Mouse (Mus musculus): ENCODE measurements at regions not wholly inside any gene's neighbourhood (a gene's known extent, or its start where the extent isn't known, plus 50 kb on each side); places are given as distances from the start of the nearest gene placed in this dataset.

DNA sequence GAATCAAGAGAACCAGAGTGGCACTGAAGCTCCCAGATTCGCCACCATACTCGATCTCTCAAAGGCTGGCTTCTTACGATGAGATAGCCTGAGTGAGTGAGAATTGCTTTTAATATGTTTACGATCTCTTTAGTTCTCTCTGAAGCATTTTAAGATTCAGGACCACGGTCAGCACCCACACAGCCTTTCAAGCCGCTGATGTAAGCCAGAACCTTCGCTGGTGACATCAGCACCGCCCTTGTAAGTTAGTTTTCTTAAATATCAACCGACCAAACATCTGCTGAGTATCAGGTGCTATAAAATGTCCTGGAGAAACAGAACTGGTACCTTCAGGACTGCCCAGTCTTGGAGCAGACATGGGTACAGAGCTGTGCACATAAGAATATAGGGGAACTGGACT, 141.6 kb downstream of the Dmrta2 start:
- Histone ChIP-seq H3K27ac (ENCODE audit: insufficient read depth, low read depth, low read length) (no peak overlapping the region), H3K4me3 (ENCODE audit: insufficient read depth, low read depth, low read length) (no peak overlapping the region), H3K4me1 (ENCODE audit: control insufficient read depth, insufficient read depth, low read length) (no peaks in the 10 kb centered on the region)
- 61% methylated on average over 9 of the region's 9 CpGs for WGBS
- TF ChIP-seq CTCF (IDR thresholded peaks at IDR 0.05; ENCODE audit: insufficient read depth, low read depth, low read length) (no peak), POLR2A (IDR thresholded peaks at IDR 0.05; ENCODE audit: insufficient read depth, low read depth, low read length) (no peak)

DNA sequence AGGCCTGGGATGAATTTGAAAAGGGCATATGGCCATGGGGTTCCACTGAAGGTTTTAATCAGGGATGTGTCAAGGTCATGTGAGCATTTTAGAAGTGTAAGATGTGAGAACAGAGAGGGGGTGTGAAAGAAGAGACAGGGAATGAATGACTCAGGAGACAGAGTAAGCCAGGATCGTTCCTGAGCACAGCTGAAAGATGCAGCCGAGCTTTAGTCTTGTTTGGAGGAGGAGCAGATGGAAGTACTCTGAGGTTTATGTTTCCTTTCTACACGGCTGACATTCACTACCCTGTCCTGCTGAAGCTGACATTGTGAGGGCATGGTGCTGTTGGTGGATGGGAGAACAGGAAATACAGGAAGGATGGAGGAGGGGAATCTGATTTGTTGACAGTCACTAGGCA, 142.0 kb downstream of the Dmrta2 start:
- 60% methylated on average over 3 of the region's 3 CpGs for WGBS
- no peaks in the 10 kb centered on the region for H3K4me1 ChIP-seq (ENCODE audit: control insufficient read depth, insufficient read depth, low read length)

DNA sequence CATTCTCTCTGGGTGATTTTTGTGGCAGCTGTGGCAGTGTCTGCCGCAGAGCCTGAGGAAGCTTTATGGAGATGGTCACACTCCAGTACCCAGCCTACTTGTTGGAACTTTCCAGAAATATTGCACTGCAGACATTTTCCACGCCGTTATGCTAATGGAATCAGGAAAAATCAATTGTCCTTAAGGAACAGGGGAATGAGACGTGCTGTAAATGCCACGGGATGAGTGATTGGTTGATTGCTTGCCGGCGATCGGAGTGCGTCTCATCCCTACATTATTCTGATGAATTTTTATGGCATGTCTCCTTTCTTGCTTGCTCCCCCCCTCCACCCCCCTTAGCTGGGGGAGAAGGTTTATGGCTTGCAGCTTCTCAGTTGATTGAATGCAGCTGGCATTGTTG, 142.9 kb downstream of the Dmrta2 start:
- no peaks in the 10 kb centered on the region for H3K4me1 ChIP-seq (ENCODE audit: control insufficient read depth, insufficient read depth, low read length)
- TF ChIP-seq POLR2A (IDR thresholded peaks at IDR 0.05; ENCODE audit: insufficient read depth, low read depth, low read length) (no peak), CTCF (IDR thresholded peaks at IDR 0.05; ENCODE audit: insufficient read depth, low read depth, low read length) (no peak)
- H3K4me3 ChIP-seq (ENCODE audit: insufficient read depth, low read depth, low read length) = no peak overlapping the region
- 75% methylated on average over 9 of the region's 9 CpGs for WGBS
- no peak overlapping the region for H3K27ac ChIP-seq (ENCODE audit: insufficient read depth, low read depth, low read length)

More for the DNA sequence above, 142.0 kb downstream of the Dmrta2 start:
- Histone ChIP-seq H3K27ac (ENCODE audit: insufficient read depth, low read depth, low read length) (no peak overlapping the region), H3K4me3 (ENCODE audit: insufficient read depth, low read depth, low read length) (no peak overlapping the region)
- no peak for TF ChIP-seq CTCF (IDR thresholded peaks at IDR 0.05; ENCODE audit: insufficient read depth, low read depth, low read length)
- no peak for TF ChIP-seq POLR2A (IDR thresholded peaks at IDR 0.05; ENCODE audit: insufficient read depth, low read depth, low read length)

DNA sequence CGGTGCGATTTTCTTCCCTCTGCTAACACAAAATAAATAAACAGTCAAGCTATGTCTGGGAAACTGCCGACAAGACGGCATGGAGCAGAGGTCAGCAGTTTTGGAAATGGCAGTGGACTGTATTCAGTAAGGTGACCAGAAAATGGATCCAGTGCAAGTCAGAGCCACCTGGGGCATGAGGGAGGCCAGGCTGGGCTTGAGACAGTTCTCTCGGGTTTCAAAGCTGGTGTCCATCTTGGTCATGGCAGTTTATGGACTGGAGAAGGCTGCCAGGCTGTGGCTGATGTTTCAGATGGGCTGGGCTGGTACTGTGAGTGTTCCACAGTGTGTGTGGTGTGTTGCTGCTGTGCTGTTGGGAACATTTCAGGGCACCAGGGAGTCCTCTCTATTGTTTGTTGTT, 143.6 kb downstream of the Dmrta2 start:
- no peak for TF ChIP-seq POLR2A (IDR thresholded peaks at IDR 0.05; ENCODE audit: insufficient read depth, low read depth, low read length)
- no peak for TF ChIP-seq CTCF (IDR thresholded peaks at IDR 0.05; ENCODE audit: insufficient read depth, low read depth, low read length)
- WGBS = 59% methylated on average over 5 of the region's 5 CpGs
- H3K27ac ChIP-seq (ENCODE audit: insufficient read depth, low read depth, low read length) = no peak overlapping the region

DNA sequence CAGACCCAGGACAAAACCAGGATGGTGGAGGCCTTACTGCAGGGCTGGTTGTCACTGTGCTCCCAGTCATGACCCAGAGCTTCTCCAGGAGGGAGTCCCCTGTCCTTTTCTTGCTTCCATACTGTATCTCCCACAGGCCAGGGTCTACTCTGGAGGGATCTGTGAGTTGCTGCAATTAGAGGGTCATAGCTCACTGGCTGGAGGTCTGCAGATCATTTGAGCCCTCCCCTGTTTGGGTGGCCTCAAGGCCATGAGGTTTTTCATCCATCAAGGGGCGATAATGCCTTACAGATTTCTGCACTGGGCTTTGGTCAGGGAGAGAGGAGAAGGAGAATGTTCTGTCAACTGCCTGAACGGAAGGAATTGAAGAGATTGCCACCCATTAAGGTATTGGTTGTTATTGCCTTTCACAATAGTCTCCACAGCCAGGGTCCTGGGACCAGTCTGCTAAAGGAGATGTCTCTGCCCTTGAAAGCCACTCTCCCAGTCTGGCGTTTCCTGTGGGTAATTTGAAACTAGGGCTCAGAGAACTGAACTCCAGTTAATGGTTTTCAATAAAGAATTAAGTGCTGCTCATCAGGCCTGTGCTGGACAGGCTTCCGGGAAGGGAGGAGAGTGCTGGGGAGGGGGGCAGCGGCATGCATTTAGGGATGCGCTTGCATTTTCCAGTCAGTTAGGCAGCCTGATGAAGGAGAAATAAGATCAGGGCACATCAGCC, 147.4 kb downstream of the Dmrta2 start:
- Histone ChIP-seq H3K4me3 (ENCODE audit: insufficient read depth, low read depth, low read length) (no peak overlapping the region), H3K4me1 (ENCODE audit: control insufficient read depth, insufficient read depth, low read length) (no peaks in the 10 kb centered on the region), H3K27ac (ENCODE audit: insufficient read depth, low read depth, low read length) (no peak overlapping the region)
- 67% methylated on average over 6 of the region's 6 CpGs for WGBS
- TF ChIP-seq CTCF (IDR thresholded peaks at IDR 0.05; ENCODE audit: insufficient read depth, low read depth, low read length) = no peak
- TF ChIP-seq POLR2A (IDR thresholded peaks at IDR 0.05; ENCODE audit: insufficient read depth, low read depth, low read length) = no peak

More for the DNA sequence above, 143.6 kb downstream of the Dmrta2 start:
- Histone ChIP-seq H3K4me3 (ENCODE audit: insufficient read depth, low read depth, low read length) (no peak overlapping the region), H3K4me1 (ENCODE audit: control insufficient read depth, insufficient read depth, low read length) (no peaks in the 10 kb centered on the region)

DNA sequence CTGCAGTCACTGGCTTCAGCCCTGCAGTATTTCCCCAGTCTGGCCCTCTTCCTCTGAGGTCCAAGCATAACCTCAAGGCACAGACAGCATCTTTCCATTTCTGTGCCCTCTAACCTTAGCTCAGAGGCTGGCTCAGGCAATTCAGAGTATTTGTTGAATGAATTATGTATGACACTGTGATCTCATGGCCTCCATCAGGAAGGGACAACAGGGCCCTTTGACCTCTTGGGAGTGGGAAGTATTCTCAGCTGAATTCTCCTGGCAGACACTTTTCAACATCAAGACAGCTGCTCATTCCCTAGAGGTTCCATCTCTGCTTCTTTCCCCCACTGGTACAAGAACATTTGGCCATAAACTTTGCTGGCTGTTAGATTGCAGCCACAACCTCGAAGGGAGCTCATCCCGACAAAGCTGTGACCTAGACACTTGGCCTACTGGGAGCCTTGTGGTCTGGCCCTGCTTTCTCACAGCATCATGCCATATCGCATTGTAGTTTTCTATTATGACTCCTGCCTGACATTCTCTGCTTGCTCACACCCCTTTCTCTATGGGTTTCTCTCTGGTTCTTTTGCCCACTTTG, 150.2 kb downstream of the Dmrta2 start:
- 81% methylated on average over 3 of the region's 3 CpGs for WGBS
- Histone ChIP-seq H3K4me1 (ENCODE audit: control insufficient read depth, insufficient read depth, low read length) (no peaks in the 10 kb centered on the region), H3K4me3 (ENCODE audit: insufficient read depth, low read depth, low read length) (no peak overlapping the region), H3K27ac (ENCODE audit: insufficient read depth, low read depth, low read length) (no peak overlapping the region)
- no peak for TF ChIP-seq CTCF (IDR thresholded peaks at IDR 0.05; ENCODE audit: insufficient read depth, low read depth, low read length)
- TF ChIP-seq POLR2A (IDR thresholded peaks at IDR 0.05; ENCODE audit: insufficient read depth, low read depth, low read length) = no peak

DNA sequence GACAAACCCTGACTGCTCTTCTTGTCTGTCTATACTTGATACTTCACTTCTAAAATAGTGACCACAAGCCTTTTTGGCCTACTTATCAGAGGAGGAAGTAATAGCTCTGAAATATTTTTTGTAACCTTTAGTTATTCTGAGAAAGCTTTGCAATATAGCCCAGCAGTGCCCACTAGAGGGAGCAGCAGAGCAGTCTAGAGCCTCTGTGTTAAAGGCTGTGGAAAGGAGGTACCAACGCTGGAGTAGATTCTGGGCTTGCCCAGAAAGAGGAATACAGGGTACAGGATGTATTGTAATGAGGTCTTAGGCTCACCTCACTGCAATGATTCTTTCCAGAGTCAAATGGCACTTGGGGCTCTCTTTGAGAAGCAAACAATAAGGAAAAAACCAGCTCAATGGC, 151.1 kb downstream of the Dmrta2 start:
- Histone ChIP-seq H3K27ac (ENCODE audit: insufficient read depth, low read depth, low read length) (no peak overlapping the region), H3K4me3 (ENCODE audit: insufficient read depth, low read depth, low read length) (no peak overlapping the region), H3K4me1 (ENCODE audit: control insufficient read depth, insufficient read depth, low read length) (no peaks in the 10 kb centered on the region)
- no peak for TF ChIP-seq POLR2A (IDR thresholded peaks at IDR 0.05; ENCODE audit: insufficient read depth, low read depth, low read length)
- TF ChIP-seq CTCF (IDR thresholded peaks at IDR 0.05; ENCODE audit: insufficient read depth, low read depth, low read length) = no peak
- 6% methylated on average over 1 of the region's 1 CpGs for WGBS

DNA sequence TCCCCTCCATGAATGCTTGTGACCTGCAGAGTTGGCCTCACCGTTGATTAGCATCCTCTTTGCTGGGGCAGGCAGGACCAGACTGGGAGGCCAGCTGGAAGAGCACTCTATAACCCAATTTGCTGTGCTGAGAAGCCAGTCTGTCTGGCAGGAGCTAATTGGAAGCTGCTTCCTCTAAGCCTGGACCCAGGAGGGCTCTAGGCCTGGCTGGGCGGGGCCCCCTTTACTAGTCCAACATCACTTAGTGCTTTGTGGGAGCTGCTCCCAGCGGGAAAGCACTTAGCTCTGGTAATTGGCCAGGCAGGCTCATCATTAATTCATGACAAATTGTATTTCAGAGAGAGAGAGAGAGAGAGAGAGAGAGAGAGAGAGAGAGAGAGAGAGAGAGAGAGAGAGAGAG, 151.7 kb downstream of the Dmrta2 start:
- no peaks in the 10 kb centered on the region for H3K4me1 ChIP-seq (ENCODE audit: control insufficient read depth, insufficient read depth, low read length)
- TF ChIP-seq POLR2A (IDR thresholded peaks at IDR 0.05; ENCODE audit: insufficient read depth, low read depth, low read length) (no peak), CTCF (IDR thresholded peaks at IDR 0.05; ENCODE audit: insufficient read depth, low read depth, low read length) (no peak)
- H3K4me3 ChIP-seq (ENCODE audit: insufficient read depth, low read depth, low read length) = no peak overlapping the region
- 52% methylated on average over 3 of the region's 3 CpGs for WGBS
- H3K27ac ChIP-seq (ENCODE audit: insufficient read depth, low read depth, low read length) = no peak overlapping the region

DNA sequence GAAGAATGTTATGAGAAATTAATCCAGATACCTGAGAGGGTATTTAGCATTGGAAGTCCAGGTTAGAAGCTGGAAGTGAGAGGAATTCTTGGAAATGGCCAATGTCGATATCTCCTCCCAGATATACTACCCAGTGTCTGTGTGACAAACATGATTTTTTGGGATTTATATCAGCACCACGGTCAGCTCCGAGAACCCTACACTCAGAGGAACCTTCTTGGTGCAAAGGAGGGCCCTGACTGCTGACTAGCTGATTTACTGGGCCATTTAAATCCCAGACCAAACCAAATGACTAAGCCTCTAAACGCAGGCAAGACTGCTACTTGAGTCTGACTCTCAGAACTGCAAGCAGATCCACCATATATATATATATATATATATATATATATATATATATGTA, 154.2 kb downstream of the Dmrta2 start:
- Histone ChIP-seq H3K4me3 (ENCODE audit: insufficient read depth, low read depth, low read length) (no peak overlapping the region), H3K4me1 (ENCODE audit: control insufficient read depth, insufficient read depth, low read length) (no peaks in the 10 kb centered on the region), H3K27ac (ENCODE audit: insufficient read depth, low read depth, low read length) (no peak overlapping the region)
- 87% methylated on average over 4 of the region's 4 CpGs for WGBS
- no peak for TF ChIP-seq CTCF (IDR thresholded peaks at IDR 0.05; ENCODE audit: insufficient read depth, low read depth, low read length)
- no peak for TF ChIP-seq POLR2A (IDR thresholded peaks at IDR 0.05; ENCODE audit: insufficient read depth, low read depth, low read length)

Measured in olfactory bulb, adult 2 months (tissue).